Mouse (Mus musculus): ENCODE measurements around the gene Lipc.
A peak's percentile ranks its signal among the peaks of the same experiment; 100 is the strongest.

DNA sequence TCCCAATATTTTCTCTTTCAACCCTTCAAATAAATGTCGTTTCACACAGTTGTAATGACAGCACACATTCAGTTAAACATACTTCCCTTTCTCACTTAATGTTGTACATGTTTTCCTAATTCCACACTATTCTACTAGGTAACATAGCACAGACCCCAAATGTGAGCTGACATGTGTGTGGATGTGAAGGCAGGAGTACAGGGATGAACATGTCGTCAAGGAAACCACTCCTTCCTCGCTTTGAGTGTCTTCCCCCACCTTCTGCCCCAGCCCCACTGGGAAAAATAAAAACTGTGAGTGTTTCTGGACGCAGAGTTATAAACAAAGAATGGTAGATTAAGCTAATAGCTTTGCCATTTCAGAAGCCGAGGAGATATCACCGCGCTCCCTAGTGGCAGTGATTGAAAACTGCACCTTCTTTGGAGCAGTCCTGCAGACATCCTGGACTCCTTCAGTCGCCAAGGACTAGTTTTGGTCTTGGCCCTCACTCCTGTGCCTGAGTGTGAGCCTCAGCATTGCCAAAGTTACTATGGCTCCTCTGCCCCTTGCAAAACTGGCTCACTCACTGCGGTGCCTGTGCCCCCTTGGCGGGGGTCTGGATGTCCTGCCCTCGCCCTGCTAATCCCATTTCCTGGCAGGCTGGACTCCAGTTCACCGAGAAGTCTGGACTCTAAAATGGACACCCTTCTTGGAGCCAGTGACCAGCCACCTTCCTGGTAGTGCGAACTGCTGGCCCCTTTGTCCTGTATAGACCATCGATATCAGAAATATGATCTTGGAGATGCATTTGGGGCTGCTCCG is 22.0 kb downstream of the Lipc start:
- peak; percentile 72 for TF ChIP-seq CTCF (IDR thresholded peaks at IDR 0.05; ENCODE audit: borderline replicate concordance, insufficient read depth, low read depth, low read length)
- TF ChIP-seq POLR2A (IDR thresholded peaks at IDR 0.05; ENCODE audit: borderline replicate concordance, insufficient read depth, low read length): no peak

Data from cerebellum, adult 2 months (tissue).